Mouse (Mus musculus): ENCODE data around the gene Rbms1. TPM values are rescaled to one million over a fixed set of nuclear protein-coding genes. Genes with fewer than 3 reads are reported as not detected.

Rbms1 gene
- total and polyA plus RNA-seq, 3 experiments = 10.1 to 27.4 TPM; not detected in 1

DNA sequence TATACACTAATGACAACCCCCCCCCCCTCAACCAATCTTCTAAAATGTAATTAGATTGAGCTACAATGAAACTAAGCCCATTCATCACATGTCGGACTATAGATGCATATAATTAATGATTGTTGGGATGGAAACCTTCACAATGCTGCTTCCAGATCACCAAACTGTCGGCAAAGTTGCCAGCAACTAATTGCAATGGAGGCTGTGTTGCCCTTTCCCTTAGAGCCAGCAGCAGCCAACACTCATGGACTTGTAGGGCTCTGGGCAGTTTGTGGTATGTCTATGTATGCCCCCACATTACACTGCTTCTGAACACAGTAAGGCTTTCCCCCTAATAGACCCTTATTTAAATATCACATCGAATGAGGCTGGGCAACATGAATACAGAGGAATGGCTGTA, 173.9 kb downstream of the Rbms1 start:
- TF ChIP-seq ZC3H11A (IDR thresholded peaks at IDR 0.05; ENCODE audit: low read depth, low read length) (no peak), ETS1 (IDR thresholded peaks at IDR 0.05; ENCODE audit: low read depth, low read length) (no peak), TCF12 (IDR thresholded peaks at IDR 0.05; ENCODE audit: low read depth, low read length) (no peak), SIN3A (IDR thresholded peaks at IDR 0.05; ENCODE audit: low read length) (no peak), POLR2AphosphoS5 (IDR thresholded peaks at IDR 0.05; ENCODE audit: borderline replicate concordance, low read depth, low read length) (no peak)

DNA sequence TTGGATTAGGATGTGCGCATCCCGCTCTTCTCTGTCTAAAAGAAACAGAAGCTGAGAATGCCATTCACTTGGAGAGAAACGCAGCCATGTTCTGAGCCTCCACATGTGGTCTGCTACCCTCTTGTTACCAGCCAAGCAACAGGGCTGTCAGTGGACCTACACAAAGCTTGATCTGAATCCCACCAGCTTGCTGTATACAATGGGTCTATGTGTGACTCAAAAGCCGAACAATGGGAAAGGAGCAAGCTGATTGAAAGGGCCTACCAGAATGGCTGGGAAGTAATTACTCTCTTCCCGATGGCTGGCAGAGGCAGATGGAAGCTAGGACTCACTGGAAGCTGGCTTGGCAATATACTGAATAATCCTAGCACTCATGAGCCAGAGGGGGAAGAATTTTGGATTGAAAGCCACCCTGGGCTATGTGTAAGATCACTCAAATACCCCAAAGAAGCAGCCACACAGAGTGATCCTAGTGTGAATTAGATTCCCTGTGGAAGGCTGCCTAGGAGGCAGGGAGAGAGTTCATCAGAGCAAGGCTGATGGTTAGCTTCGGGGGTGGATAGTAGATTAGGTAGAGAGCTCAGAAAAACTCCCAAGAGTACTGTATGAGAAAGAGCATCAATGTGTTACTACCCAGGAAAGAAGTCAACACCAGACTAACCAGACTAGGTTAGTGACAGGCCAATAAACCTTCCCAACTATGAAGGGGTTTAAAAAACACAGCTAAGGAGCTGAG, 174.7 kb downstream of the Rbms1 start:
- DNase-seq (ENCODE audit: low read depth, low spot score) = no peak
- Histone ChIP-seq H3K4me1 (ENCODE audit: control insufficient read depth in 1 of 2, insufficient read depth in 2 of 2, low read length in 2 of 2) (no peaks in the 10 kb centered on the region), H3K9me3 (replicated peaks; ENCODE audit: insufficient read depth, low read length) (no peaks in the 10 kb centered on the region), H3K9ac (ENCODE audit: control insufficient read depth, low read depth, low read length, poor library complexity, severe bottlenecking) (no peak overlapping the region), H3K27me3 (ENCODE audit: control insufficient read depth in 1 of 2, insufficient read depth in 2 of 2, low read length in 2 of 2) (no peaks in the 10 kb centered on the region), H3K4me3 (ENCODE audit: control insufficient read depth in 1 of 2, insufficient read depth in 1 of 2, low read depth in 2 of 2, low read length in 2 of 2) (no peak overlapping the region), H3K27ac (ENCODE audit: control insufficient read depth, low read depth, low read length) (no peak overlapping the region), H3K36me3 (ENCODE audit: control insufficient read depth in 1 of 2, insufficient read depth in 2 of 2, low read length in 2 of 2) (no peaks in the 10 kb centered on the region), H3K79me2 (ENCODE audit: control insufficient read depth, insufficient read depth, low read length, poor library complexity) (no peaks in the 10 kb centered on the region)
- TF ChIP-seq EP300 (IDR thresholded peaks at IDR 0.05; ENCODE audit: low read depth in 1 of 2, low read length in 2 of 2) (no peak), ZMIZ1 (IDR thresholded peaks at IDR 0.05; ENCODE audit: low read depth, low read length) (no peak), UBTF (IDR thresholded peaks at IDR 0.05; ENCODE audit: borderline replicate concordance, insufficient read depth, low read depth, low read length) (no peak), GATA1 (IDR thresholded peaks at IDR 0.05; ENCODE audit: low read depth, low read length) (no peak), KAT2A (conservative IDR thresholded peaks at IDR 0.05; ENCODE audit: low read depth, low read length) (no peak), JUND (IDR thresholded peaks at IDR 0.05; ENCODE audit: low read depth, low read length) (no peak), CHD2 (IDR thresholded peaks at IDR 0.05; ENCODE audit: low read length) (no peak), USF2 (IDR thresholded peaks at IDR 0.05; ENCODE audit: borderline replicate concordance in 1 of 2, insufficient read depth in 1 of 2, low read depth in 1 of 2, low read length in 2 of 2) (no peak), SMC3 (IDR thresholded peaks at IDR 0.05; ENCODE audit: low read depth, low read length) (no peak)

More for the DNA sequence above, 173.9 kb downstream of the Rbms1 start:
- Histone ChIP-seq H3K36me3 (ENCODE audit: control insufficient read depth in 1 of 2, insufficient read depth in 2 of 2, low read length in 2 of 2) (no peaks in the 10 kb centered on the region), H3K4me3 (ENCODE audit: control insufficient read depth in 1 of 2, insufficient read depth in 1 of 2, low read depth in 2 of 2, low read length in 2 of 2) (no peak overlapping the region), H3K9me3 (replicated peaks; ENCODE audit: insufficient read depth, low read length) (no peaks in the 10 kb centered on the region), H3K4me1 (ENCODE audit: control insufficient read depth in 1 of 2, insufficient read depth in 2 of 2, low read length in 2 of 2) (no peaks in the 10 kb centered on the region), H3K27me3 (ENCODE audit: control insufficient read depth in 1 of 2, insufficient read depth in 2 of 2, low read length in 2 of 2) (no peaks in the 10 kb centered on the region), H3K79me2 (ENCODE audit: control insufficient read depth, insufficient read depth, low read length, poor library complexity) (no peaks in the 10 kb centered on the region), H3K9ac (ENCODE audit: control insufficient read depth, low read depth, low read length, poor library complexity, severe bottlenecking) (no peak overlapping the region), H3K27ac (ENCODE audit: control insufficient read depth, low read depth, low read length) (no peak overlapping the region)
- DNase-seq (ENCODE audit: low read depth, low spot score) = no peak
